Mouse (Mus musculus): ENCODE results near the gene Parvg.

Parvg gene

DNA sequence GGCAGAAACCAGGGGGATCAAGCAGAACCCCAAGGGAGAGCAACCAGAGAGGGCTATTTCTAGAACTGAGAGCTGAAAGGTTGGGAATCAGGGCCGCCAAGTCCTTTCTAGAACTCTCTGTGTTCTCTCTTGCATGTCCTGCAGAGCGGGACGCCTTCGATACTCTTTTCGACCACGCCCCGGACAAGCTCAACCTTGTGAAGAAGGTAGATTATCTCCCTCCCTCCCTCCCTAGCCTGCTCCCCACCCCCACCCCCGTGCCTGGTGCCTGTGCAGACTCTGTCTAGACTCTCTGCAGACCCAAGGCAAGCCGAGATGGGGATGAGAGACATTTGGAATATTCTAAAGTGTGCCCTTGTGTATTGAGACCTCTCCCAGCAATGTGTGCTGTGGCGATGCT lies 20.6 kb upstream of the Parvg start:
- in situ Hi-C loops (cut with MboI, MseI), result no loop called here

DNA sequence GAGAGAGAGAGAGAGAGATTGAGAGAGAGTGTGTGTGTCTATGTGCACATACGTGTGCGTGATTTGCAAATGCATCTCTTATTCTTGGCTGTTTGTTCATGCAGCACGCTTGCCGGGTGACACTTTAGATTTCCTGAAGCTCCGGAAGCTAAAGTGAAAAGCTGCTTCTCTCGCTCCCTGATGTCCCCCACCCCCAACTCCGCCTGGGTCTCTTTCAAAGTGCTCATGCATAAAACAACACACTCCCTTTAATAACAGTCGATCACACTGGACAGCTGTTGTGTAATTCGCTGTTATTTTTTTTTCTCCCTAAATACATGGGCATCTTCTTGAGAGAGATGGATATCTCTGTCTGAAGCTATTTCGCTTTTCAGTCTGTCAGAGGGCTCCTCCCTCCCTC lies 18.5 kb upstream of the Parvg start:
- in situ Hi-C loops (cut with MboI, MseI), result no loop called here

DNA sequence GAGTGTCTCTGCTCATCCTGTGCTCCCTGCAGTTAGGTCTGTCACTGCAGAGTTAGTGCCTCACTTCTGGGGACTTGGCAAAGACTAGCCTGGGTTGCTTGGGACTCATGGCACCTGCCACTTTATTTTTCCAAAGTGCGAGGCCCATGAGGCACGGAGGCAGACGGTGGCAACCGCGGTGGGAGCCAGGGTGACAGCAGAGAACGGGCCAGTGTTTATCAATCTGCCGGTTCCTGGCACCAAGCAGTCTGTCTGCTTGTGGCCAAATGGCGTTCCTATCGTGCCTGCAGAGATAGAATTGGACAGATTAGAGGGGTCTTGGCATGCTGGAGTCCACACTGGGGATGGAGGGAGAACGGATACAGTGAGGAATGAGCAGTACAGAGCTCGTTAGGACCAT lies 13.6 kb upstream of the Parvg start:
- in situ Hi-C loops (cut with MboI, MseI), result no loop called here

DNA sequence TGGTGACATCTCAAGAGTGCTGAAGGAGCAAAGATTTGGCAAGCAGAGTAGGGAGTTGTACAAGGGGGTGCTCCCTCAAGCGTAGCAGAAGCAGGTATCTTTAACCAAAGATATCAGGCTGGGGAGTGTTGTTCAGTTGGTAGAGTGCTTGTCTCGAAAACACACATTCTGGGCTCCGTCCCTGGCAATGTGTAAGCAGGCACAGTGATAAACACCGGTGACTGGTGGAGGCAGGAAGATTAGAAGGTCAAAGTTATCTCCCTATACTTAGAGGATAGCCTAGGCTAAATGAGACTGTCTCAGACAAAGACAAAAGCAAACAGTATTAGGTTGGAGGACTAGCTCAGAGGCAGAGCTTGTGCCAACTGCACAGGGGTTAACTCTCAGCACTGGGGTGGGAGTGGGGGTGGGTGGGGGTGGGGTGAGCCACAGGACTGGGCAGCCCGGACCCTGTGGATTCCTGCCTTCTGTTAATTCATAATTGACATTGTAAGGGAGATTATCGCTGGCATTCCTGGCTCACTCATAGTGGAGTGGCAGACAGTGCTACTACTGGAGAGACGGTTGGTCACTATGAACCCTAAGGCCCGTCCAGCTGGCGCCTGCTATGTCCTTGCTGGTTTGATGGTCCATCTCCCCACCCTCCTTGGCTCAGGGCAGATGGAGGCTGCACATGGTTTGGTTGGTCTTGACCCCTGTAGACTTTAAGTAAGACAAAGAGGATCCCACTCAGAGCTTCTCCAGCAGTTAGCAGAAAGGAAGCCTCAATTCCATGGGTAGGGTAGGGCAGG lies 12.3 kb upstream of the Parvg start:
- in situ Hi-C loops (cut with MboI, MseI), result no loop called here

DNA sequence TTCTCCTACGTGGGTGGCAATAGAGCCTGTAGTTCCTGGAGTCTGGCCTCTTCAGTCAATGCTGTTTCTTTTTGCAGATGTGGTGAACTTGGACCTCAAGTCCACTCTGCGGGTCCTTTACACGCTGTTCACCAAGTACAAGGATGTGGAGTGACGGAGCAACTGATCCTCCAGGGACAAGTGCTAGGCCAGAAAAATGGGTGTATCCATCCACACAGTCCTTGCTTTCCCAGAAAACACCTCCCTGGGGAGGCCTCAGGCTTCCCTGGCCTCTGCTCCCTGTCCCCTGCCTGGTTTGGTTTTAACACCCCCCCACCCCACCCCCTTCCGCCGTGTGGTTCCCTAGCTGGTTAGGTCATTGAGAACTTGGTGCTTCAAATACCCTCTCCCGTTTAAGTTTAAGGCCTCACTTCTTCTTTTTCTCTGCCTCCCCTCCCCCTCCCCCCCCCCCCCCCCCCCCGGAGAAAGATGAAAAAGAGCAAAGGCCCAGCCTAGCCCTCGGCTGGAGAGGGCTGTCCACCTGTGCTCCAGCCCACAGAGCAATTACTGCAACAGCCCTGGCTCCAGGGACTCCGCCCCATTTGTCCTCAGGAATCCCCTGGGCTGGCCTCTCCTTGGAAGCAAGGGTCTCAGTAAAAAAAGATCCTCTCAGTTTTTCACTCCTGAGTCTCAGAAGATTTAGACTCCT lies 10.8 kb upstream of the Parvg start:
- in situ Hi-C loops (cut with MboI, MseI), result no loop called here

DNA sequence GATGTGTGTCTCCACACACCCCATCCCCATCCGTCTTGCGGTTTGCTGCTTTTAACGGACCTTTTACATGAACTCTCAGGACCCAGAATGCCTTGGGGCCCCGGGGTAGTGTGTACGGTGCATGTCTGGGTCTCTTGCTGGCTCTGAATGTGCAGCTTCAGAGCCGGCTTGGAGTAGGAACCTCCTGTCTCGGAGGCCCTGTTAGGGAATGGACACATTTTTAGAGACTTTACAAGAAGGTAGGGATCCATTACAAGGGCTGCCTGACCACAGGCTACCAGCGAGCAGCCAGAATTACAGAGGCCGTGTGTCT lies 10.3 kb upstream of the Parvg start:
- in situ Hi-C loops (cut with MboI, MseI), result no loop called here

DNA sequence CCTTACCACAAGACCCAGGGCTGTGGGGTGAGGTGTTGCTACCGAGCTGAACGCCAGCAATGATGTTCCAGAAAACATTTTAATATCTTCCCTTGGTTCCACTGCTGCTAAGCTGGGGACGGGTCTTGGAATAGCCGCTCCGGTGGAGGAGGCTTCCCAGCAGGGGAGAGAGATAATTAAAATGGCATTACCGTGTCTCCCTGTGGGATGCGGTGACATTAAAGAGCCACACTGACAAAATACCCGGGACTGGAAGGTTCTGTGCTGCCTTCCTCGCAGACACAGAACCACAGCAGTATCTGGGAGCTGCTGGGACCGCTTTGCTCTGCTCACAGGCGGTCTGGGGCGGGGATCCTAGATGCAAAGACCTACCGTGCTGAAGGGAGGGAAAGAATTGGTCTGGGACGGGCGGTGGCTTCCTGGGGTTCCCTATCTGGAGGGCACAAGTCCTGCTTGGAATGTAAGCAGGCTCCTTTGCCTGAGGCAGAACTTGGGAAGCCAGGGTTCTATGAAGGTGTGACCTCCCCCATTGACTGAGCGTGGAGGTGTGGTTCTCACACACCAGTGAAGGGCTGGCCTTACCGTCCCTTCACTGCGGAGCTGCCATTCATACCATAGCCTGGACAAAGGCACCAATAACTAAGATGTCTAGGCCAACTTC lies 9.3 kb upstream of the Parvg start:
- in situ Hi-C loops (cut with MboI, MseI), result no loop called here

DNA sequence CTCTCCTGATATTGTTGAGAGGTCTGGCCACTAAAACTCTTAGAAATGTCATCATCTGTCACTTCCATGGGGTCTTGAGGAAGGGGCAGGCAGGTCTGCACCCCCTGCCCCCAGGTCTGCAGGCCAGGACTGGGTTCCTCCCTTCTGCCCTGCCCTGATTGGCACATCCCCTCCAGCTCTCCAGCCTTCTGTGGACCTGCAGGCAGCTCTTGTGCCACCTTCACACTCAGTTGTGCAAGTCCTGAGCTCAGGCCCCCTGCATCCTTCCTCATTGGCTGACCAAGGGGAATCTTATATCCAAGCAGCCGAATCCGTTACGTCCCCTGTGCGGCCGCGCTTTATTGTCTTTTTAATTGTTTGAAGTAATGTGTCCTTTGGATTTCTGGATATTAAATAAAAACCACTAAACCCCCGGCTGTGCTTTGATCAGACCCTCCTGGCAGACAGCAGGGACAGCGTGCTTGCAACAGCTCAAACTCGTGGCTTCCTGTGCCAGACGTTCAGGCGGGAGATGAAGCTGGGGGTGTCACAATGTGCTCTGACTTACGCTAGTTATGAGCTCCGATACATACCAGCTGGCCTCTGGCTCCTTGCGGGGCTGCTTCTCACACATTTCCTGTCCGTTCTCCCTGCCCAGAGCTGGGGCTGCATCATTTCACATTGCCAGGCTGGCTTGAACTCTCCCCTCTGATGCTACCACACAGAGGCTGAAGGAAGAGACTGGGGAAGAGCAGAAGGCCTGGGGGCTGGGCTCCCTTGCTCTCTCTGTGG lies 8.4 kb upstream of the Parvg start:
- in situ Hi-C loops (cut with MboI, MseI), result no loop called here

DNA sequence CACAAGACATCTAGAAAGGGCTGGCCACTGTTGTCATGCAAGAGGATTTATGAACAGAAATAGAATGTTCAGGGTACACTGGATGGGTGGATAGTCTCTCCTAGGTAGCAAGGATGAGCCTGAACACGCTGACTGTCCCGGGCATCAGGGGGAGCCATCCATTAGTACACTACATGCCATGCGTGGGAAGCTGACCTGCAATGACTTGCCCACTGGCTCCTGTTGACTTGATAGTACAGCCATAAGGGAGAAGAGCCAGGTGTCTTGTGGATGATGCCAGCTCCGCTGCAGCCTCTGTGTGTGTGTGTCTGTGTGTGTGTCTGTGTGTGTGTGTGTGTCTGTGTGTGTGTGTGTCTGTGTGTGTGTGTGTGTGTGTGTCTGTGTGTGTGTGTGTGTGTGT lies 4.4 kb upstream of the Parvg start:
- in situ Hi-C loops (cut with MboI, MseI), result no loop called here

DNA sequence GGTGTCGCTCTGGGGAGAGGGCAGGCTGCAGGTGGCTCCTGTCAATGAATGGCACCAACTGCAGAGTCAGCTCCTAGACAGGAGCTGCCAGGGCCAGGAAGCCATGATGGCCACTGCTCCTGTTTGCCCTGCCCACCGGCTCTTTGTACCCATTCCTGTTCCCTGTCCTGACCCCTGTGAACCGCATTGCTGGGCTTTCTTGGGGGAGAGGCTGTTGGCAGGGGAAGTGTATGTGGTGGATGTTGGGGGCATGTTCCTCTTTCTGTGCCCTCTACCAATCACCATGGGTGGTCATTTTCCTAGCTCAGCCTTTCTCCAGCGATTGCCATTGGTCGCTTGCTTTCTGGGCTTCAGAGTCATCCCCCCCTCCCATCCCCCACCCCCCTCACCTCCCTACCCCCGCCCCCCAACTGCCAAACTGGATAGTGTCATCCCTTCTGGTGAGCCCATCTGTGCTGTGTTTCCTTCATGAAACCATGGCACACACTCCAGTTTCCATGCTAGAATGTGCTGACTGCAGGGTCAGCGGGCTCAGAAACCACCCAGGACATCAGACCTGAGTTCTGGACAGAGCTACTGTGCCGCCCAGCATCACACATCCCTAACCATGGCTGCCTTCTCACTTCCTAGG lies 2.2 kb upstream of the Parvg start:
- in situ Hi-C loops (cut with MboI, MseI), result no loop called here

DNA sequence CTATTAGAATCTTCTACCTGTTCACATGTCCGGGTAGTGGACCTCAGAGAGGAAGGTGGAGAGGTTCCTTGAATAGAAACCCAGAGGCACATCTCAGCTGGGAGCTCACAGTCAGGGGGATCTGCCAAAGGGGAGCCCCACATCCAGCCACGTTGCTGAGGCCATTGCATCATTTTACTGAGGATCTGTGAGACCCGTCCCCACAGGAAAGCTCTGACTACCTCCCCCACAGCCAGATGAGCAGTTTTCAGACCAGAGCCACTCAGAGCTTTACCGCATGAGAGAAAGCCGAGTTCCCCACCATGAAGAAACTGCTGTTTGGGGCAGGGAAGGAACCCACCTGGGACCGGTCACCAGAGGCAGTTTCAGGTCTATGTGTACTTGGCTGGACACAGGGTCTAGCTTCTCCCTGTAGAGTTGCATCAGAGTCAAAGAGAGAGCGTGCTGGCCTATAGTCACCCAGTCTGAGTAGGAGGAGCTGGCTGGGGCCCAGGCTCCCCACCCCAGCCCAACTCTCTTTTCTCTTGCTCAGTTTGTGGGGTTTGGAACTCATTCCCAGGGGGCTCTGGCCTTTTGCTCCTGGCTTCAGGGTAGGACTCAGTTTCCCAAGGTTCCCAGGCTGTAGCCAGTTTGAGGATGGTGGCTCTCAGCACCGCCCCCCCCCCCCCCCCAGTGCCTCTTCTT lies 1.2 kb downstream of the Parvg start:
- in situ Hi-C loops (cut with MboI, MseI), result no loop called here

DNA sequence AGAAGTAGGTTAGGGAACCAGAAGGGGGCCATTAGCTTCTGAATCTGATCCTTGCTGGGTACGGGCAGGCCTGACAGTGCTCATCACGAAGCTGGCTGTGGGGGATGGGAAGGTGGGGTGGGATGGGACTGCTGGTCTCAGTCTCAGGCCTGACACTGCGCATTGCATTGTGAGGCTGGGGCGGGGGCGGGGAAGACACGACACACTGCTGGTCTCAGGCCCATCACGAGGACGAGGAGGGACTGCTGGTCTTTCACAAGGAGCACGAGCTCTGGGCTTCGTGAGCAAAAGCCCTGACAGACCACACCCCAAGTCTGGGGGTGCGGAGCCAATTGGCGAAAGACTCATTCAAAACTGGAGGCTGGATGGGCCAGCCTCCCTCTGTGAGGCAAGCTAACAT lies 1.9 kb downstream of the Parvg start:
- in situ Hi-C loops (cut with MboI, MseI), result no loop called here

DNA sequence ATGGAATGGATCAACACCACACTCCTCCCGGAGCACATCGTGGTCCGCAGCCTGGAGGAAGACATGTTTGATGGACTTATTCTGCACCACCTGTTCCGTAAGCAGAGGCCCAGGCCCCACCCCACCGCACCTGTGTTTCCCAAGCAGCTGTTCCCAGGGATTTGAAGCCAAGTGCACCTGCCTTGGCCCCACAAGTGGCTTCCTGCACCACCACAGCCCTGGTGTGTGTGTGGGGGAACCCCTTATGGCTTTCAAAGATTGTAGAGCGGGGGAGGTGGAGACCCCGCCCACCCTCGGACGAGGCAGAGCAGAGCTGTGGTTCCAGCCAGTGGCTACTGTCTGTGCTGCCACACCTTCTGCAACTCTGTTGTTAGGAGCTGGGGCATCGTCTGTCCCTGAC lies 5.0 kb downstream of the Parvg start:
- in situ Hi-C loops (cut with MboI, MseI), result no loop called here

DNA sequence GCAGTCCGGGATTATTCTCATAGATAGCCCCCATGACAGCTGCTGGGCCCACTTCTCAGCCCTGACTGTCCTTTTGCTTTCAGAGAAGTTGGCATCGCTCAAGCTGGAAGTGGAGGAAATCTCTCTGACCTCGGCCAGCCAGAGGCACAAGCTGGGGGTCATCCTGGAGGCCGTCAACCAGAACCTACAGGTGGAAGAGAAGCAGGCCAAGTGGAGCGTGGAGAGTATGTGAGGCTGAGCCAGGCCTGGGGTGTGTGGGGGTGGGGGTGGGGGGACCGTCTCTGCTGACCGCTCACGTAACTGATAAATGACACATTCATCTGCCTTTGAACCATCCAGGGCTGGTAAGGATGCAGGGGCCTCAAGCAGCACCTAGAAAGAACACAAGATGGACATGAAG lies 6.1 kb downstream of the Parvg start:
- in situ Hi-C loops (cut with MboI, MseI), result no loop called here

DNA sequence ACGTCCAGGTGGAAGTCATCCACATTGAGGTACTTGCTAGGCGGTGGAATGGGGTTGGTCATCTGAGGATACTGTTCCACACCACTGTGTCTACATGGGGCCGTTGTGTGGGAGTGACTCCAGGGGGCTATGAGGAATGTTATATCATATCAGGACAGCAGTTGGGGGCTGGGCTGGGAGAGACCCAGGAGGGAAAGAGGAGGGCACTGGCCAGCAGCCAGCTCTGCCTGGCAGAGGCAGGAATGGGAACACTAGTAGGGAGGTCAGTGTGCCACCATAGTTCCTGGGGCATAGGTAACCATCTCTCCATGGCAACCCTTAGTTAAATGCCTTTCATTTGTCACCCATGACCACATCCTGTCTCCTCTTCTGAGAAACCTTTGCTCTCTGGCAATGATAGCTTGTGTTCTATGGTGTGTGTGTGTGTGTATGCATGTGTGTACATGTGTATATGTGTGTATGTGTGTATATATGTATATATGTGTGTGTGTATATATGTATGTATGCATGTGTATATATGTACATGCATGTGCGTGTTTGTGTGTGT lies 7.3 kb downstream of the Parvg start:
- in situ Hi-C loops (cut with MboI, MseI), result no loop called here

DNA sequence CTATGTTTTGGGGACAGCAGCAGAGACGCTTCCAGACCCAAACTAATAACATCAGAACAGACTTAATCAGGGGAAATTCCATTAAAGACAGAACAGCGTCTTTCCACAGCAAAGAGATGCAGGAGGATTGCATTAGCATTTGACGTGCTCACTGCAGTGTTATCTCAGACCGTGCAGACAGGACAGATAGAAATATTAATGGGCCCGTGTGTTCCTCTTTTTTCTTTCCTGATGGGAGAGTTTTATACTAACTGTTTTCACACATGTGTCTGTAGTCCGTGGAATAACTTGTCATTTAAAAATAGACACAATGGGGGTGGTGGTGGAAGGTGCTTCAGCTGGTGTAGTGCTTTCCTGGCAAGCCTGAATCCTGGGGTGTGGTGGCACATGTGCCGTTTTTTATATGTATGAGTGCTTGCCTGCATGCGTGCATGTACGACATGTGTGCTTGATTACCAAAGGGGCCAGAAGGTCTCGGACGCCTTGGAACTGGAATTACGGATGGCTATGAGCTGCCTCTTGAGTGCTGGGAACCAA lies 12.5 kb downstream of the Parvg start:
- in situ Hi-C loops (cut with MboI, MseI), result no loop called here

DNA sequence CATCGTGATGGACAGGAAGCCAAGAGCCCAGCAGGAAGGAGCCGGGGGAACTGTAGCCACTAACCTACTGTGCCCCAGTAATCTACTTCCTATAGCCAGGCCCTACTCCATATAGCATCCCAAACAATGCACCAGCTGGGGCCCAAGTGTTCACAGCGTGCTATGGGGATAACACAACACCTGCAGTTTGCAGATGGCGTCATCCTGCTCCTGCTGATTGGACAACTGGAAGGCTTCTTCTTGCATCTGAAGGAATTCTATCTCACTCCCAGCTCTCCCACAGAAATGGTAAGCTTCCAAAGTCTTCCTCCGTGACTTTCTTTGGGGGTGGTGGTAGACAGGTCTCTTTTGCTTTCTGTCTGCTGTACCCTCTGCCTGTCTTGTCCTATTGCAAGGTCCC lies 13.8 kb downstream of the Parvg start:
- in situ Hi-C loops (cut with MboI, MseI), result no loop called here

DNA sequence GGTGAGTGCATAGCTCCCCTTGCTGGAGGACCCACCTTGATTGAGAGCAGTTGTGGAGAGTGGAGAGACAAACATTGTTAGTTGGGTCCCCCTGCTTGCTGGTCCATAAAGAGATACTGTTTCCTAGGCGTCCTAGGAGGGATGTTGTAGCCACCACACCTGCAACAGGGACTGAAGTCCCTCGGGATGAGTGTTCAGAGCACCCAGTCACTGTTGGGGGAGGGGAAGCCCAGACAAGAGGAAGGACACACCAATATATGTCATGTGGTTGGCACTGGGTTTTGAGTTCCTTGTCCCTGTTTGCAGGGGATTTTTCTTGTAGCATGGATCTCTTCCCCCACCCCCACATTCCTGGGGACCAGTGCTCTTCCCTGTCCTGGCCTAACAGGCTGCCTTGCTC lies 17.1 kb downstream of the Parvg start:
- in situ Hi-C loops (cut with MboI, MseI), result no loop called here

DNA sequence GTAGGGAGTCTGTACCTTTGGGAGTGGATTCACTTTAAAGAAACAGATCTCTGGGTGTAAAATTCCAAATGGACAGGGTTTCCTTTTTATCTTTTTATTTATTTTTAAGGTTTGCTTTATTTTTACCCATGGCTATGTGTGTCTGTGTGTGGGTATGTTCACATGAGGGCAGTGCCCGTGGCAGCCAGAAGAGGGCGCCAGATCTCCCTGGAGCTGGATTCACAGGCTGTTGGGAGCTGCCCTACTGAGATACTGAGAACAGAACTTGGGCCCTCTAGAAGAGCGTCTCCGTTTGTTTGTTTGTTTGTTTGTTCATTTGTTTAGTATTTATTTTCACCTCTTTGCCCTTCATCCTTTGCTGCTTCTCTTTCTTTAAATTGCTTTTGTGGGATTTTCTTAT lies 24.9 kb downstream of the Parvg start:
- in situ Hi-C loops (cut with MboI, MseI), result no loop called here

DNA sequence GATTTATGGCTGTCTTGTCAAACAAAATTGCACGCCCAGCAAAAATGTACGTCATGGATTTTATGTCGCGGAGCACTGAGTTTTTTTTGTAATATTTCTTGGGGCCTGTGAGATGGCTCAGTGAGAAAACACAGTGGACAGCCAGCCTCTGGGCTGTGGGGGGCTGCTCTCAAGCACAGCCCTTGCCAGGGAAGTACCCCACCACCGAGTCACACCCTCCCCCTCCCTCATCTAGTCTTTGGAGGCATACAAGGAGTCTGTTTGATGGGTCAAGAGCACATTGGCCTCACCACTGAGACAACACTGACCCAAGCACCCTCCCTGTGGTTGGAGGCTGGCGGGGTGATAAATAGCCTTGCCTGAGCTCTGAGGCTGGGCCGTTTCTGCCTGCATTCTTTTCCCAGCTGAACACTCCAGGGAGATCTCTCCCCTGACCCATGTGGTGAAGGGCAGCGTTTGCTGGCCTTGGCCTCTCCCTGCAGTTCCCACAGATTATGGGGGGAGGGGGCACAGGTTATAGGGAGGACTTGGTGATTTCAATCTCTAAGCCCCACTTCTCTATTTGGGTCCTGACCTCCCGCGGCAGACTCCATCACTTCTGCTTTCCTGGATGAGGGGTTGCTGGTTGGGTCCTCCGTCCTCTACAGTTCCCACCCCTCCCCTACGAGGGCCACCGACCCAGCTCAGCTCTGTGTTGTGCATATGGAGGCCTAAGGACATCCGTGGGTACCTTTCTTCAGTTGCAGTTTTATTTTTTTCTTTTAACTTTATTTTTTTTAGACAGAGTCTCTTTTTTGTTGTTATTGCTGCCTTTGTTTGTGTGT lies 26.3 kb downstream of the Parvg start:
- in situ Hi-C loops (cut with MboI, MseI), result no loop called here

Data from T-helper 1 cell (primary cell).